Mouse (Mus musculus): ENCODE data around the gene Scp2. TPM values are rescaled to one million over a fixed set of nuclear protein-coding genes. Genes with fewer than 3 reads are reported as not detected.

Gene Scp2
- polyA plus RNA-seq, 1 experiment from 2014 or later, result 203 TPM

DNA sequence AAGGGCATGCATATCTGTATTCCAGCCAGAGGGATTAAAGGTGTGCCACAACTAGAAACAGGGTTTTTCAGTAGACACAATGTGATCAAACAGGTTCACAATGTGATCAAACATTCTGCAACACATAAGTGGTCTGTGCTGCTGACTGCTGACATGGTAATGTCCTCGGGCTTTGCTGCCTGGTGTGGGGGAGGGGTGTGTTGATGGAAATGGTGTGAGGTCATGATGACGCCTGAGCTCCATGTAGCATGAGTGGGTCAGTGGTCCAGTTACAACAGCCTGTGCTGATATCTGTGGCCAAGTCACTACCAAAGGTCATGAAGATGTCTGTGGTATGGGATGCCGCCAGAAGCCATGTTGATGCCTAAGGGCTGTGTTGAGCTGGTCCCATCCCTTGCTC is 14.3 kb downstream of the Scp2 start:
- WGBS, result 86% methylated on average over 3 of the region's 3 CpGs
- H3K4me2 ChIP-seq, result no peak overlapping the region
- ATAC-seq (ENCODE audit: low FRiP score), result no peak
- no peak overlapping the region for H3K9ac ChIP-seq
- H3K4me3 ChIP-seq (replicated peaks), result no peak overlapping the region
- no peaks in the 10 kb centered on the region for H3K27me3 ChIP-seq
- no peak overlapping the region for H3K27ac ChIP-seq
- H3K9me3 ChIP-seq, result no peaks in the 10 kb centered on the region
- no peaks in the 10 kb centered on the region for H3K36me3 ChIP-seq (replicated peaks)
- no peaks in the 10 kb centered on the region for H3K4me1 ChIP-seq

DNA sequence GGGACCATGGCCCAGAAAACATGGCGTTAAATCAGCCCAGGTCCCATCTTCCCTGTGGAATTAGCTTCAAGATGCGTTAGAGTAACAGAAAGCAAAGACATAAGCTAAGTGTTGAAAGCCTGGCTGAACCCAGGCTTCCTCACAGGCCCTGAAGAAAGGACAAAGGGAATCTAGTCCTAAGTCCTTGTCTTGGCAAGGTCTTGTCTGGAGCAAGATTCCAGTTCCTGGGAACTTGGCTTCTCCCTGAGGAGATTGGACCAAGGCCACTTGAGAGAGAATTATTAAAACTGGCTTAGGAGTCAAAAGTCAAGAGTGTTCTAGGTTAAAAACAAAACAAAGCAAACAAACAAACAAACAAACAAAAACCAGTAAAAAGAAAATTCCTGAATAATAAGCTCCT is 16.5 kb downstream of the Scp2 start:
- Histone ChIP-seq H3K4me1 (no peaks in the 10 kb centered on the region), H3K9me3 (no peaks in the 10 kb centered on the region), H3K27me3 (no peaks in the 10 kb centered on the region), H3K36me3 (replicated peaks) (no peaks in the 10 kb centered on the region), H3K4me3 (replicated peaks) (no peak overlapping the region), H3K27ac (no peak overlapping the region), H3K4me2 (no peak overlapping the region), H3K9ac (no peak overlapping the region)
- WGBS, result 95% methylated on average over 2 of the region's 2 CpGs
- no peak for ATAC-seq (ENCODE audit: low FRiP score)

DNA sequence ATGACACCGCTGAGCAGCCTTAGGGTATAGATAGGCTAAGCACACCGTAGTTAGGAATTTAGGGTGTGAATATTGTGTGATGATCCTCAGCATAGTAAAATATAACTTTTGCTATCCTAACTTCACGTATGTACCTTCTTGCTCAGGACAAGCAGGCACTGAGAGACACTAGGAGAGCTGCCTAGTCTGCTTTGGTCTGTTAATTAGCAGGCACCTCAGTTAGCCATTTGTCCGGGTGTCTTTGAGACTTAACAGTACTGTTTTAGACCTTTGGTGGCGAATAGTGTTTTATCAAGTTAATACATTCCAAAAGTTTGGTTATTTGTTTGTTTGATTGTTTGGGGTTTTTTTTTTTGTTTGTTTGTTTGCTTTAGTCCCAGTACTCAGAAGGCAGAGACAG is 17.3 kb downstream of the Scp2 start:
- no peak overlapping the region for H3K4me3 ChIP-seq (replicated peaks)
- ATAC-seq (ENCODE audit: low FRiP score), result no peak
- no peaks in the 10 kb centered on the region for H3K27me3 ChIP-seq
- H3K36me3 ChIP-seq (replicated peaks), result no peaks in the 10 kb centered on the region
- no peak overlapping the region for H3K9ac ChIP-seq
- H3K4me1 ChIP-seq, result no peaks in the 10 kb centered on the region
- H3K4me2 ChIP-seq, result no peak overlapping the region
- no peak overlapping the region for H3K27ac ChIP-seq
- H3K9me3 ChIP-seq, result no peaks in the 10 kb centered on the region
- WGBS, result 87% methylated on average over 5 of the region's 5 CpGs

DNA sequence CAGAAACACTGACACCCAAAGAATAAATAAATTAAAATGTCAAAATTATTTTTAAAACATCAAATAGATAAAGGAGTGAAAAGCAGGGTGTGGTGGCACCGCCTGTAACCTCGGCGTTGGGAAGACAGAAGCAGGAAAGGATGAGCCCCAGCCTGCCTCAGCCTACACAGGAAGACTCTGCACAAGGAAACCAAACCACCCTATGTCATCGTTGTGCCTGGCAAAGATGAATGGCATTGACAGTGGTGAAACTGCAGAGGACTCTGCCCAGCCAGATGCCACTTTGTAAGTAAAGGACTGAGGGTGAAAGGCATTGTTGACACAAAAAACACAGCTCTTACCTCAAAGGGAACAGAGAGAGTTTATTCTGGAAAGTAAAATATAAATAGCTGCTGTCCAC is 18.5 kb downstream of the Scp2 start:
- H3K4me2 ChIP-seq, result no peak overlapping the region

DNA sequence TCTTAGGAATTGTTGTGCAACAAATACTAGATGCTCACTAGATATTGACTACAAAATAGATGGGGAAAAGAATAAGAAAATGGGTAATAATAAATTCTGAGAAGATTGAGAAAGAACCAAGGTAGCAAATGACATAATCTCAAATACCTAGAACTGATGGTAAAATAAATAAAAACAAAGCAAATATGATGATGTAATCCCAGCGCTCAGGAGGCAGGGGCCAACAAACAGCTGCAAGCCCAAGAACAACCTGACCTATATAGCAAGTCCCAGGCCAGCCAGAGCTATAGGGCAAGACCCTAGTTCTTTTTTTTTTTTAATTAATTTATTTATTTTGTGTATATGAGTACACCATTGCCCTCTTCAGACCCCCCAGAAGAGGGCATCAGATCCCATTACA is 20.7 kb downstream of the Scp2 start:
- no peaks in the 10 kb centered on the region for H3K27me3 ChIP-seq
- WGBS, result 93% methylated on average over 1 of the region's 1 CpGs

More for the DNA sequence above, 18.5 kb downstream of the Scp2 start:
- Histone ChIP-seq H3K4me1 (no peaks in the 10 kb centered on the region), H3K27ac (no peak overlapping the region), H3K27me3 (no peaks in the 10 kb centered on the region), H3K4me3 (replicated peaks) (no peak overlapping the region), H3K36me3 (replicated peaks) (no peaks in the 10 kb centered on the region), H3K9ac (no peak overlapping the region), H3K9me3 (no peaks in the 10 kb centered on the region)
- no peak for ATAC-seq (ENCODE audit: low FRiP score)
- 90% methylated on average over 4 of the region's 4 CpGs for WGBS

DNA sequence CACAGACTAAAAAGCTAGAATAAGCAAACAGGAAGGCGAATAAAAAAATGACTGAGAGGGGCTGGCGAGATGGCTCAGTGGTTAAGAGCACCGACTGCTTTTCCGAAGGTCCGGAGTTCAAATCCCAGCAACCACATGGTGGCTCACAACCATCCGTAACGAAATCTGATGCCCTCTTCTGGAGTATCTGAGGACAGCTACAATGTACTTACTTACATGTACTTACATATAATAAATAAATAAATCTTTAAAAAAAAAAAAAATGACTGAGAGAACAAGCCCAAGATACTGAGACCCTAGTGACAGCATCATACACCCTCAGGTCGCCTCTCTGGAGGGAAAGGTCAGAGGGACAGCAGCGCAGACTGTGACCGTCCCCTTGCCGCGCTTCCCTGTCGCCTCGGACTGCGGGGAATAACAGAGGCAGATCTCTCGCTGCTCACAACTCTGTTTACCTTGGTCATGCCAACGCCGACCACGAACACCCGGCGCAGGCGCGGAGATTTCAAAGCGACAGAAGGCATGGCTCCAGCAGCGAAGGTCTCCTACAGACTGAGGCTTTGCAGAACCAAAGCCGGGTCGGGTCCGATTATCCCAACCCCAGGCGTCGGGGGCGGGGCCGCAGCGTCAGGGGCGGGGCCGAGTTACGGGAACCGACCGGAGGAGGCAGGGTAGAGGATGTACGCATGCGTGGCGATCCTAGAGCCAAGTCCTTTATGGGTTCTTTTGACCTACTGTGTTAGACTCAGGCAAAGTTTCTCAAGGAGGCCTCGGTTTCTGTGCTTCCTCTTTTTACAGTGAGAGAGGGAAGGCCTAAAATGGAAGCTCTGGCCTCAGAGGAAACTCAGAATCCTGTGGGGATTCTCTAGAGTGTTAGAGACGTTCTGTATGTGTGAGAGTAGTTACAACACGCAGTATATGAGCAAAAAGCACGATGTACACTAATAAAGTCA is 26.6 kb downstream of the Scp2 start:
- 17% methylated on average over 45 of the region's 45 CpGs for WGBS
- peak overlapping the region; percentile 64 for H3K4me3 ChIP-seq (replicated peaks)
- H3K4me1 ChIP-seq, result no peaks in the 10 kb centered on the region
- H3K36me3 ChIP-seq (replicated peaks), result no peaks in the 10 kb centered on the region
- H3K27me3 ChIP-seq, result no peaks in the 10 kb centered on the region
- H3K4me2 ChIP-seq, result peak overlapping the region; percentile 55
- peak; percentile 94 for ATAC-seq (ENCODE audit: low FRiP score)
- H3K27ac ChIP-seq, result peak overlapping the region; percentile 61
- no peaks in the 10 kb centered on the region for H3K9me3 ChIP-seq
- peak overlapping the region; percentile 62 for H3K9ac ChIP-seq

More for the DNA sequence above, 20.7 kb downstream of the Scp2 start:
- ATAC-seq (ENCODE audit: low FRiP score), result no peak
- Histone ChIP-seq H3K36me3 (replicated peaks) (no peaks in the 10 kb centered on the region), H3K4me2 (no peak overlapping the region), H3K9ac (no peak overlapping the region), H3K27ac (no peak overlapping the region), H3K4me3 (replicated peaks) (no peak overlapping the region), H3K4me1 (no peaks in the 10 kb centered on the region), H3K9me3 (no peaks in the 10 kb centered on the region)

DNA sequence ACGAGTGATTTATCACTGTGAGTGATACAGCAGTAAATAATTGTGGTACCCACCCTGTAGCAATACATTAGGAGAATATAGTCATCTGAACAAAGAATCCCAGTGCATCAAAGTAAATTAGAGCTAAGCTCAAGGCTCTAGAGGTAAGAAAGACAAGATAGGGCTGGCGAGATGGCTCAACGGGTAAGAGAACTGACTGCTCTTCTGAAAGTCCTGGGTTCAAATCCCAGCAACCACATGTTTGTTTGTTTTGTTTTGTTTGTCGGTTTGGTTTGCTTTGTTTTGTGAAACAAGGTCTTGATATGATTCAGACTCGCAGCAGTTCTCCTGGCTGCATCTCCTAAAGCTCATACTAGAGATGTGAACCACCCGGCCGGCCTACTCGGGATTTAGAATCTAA is 27.3 kb downstream of the Scp2 start:
- WGBS, result 89% methylated on average over 8 of the region's 8 CpGs
- Histone ChIP-seq H3K4me2 (no peak overlapping the region), H3K27ac (no peak overlapping the region), H3K4me1 (no peaks in the 10 kb centered on the region), H3K36me3 (replicated peaks) (no peaks in the 10 kb centered on the region), H3K27me3 (no peaks in the 10 kb centered on the region), H3K4me3 (replicated peaks) (no peak overlapping the region), H3K9me3 (no peaks in the 10 kb centered on the region), H3K9ac (no peak overlapping the region)
- ATAC-seq (ENCODE audit: low FRiP score), result no peak

DNA sequence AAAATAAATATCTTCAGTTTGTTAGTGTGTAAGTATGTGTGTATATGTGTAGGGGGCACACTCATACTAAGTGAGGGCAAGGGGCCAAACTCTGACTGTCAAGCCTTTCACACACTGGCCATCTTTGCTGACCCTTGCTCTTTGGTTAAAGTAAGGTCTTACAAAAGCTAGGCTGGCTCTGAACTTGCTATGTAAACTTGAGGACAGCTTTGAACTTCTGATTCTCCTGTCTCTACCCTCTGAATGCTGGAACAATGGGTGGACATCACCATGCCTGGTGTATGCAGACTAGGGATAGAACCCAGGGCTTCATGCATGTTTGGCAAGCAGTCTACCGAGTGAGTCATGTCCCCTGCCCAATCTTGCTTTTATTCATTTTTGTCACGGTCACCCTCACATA is 28.3 kb downstream of the Scp2 start:
- 91% methylated on average over 2 of the region's 2 CpGs for WGBS
- Histone ChIP-seq H3K36me3 (replicated peaks) (0 out of 2 replicates have a peak, but pooled peaks cover 4% of the 10 kb centered on the region), H3K4me1 (no peaks in the 10 kb centered on the region), H3K9ac (no peak overlapping the region), H3K4me2 (no peak overlapping the region), H3K27me3 (no peaks in the 10 kb centered on the region), H3K27ac (no peak overlapping the region), H3K4me3 (replicated peaks) (no peak overlapping the region), H3K9me3 (no peaks in the 10 kb centered on the region)
- no peak for ATAC-seq (ENCODE audit: low FRiP score)

DNA sequence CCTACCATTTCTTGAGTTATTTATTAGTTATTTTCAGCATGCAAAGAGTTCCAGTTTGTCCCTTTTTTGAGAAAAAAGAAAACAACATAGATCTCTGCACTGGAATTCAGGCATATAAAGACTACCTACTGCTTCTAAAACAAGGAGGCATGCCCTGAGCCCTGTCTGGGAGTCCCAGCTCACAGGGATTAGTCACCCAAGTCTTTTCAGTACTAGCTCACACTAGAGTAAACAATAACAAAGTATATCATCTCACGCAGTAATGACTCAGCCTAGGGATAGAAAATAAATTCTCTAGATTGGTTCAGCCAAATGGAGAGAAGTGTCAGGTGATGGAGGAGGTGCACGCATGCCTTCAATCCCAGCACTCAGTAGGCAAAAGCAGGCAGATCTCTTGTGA is 34.1 kb downstream of the Scp2 start:
- Histone ChIP-seq H3K27ac (no peak overlapping the region), H3K27me3 (no peaks in the 10 kb centered on the region), H3K36me3 (replicated peaks) (0 out of 2 replicates have a peak, but pooled peaks cover 4% of the 10 kb centered on the region), H3K9ac (no peak overlapping the region), H3K4me2 (no peak overlapping the region), H3K9me3 (no peaks in the 10 kb centered on the region), H3K4me3 (replicated peaks) (no peak overlapping the region), H3K4me1 (no peaks in the 10 kb centered on the region)
- WGBS, result 51% methylated on average over 2 of the region's 2 CpGs
- ATAC-seq (ENCODE audit: low FRiP score), result no peak

DNA sequence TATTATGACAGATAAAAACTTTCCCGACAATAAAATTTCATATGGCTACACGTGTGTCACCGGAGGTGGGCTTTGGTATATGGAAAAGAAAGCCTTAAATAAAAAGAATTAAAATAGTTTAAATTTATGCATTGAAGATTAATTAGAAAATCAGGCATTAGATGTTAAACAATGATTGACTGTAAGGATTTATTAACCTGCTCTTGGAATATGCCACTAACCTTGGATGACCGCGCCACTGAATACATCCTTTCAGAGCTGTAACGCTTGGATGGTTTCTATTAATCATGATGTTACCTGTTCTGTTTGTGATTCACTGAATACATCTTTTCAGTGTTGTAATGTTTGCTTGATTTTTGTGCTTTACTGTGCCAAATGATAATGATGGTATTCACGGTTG is 35.1 kb downstream of the Scp2 start:
- 0 out of 2 replicates have a peak, but pooled peaks cover 4% of the 10 kb centered on the region for H3K36me3 ChIP-seq (replicated peaks)
- ATAC-seq (ENCODE audit: low FRiP score), result no peak
- WGBS, result 95% methylated on average over 7 of the region's 7 CpGs
- no peaks in the 10 kb centered on the region for H3K27me3 ChIP-seq
- no peak overlapping the region for H3K4me3 ChIP-seq (replicated peaks)
- no peak overlapping the region for H3K4me2 ChIP-seq
- no peaks in the 10 kb centered on the region for H3K4me1 ChIP-seq
- no peak overlapping the region for H3K9ac ChIP-seq
- no peaks in the 10 kb centered on the region for H3K9me3 ChIP-seq
- H3K27ac ChIP-seq, result no peak overlapping the region

DNA sequence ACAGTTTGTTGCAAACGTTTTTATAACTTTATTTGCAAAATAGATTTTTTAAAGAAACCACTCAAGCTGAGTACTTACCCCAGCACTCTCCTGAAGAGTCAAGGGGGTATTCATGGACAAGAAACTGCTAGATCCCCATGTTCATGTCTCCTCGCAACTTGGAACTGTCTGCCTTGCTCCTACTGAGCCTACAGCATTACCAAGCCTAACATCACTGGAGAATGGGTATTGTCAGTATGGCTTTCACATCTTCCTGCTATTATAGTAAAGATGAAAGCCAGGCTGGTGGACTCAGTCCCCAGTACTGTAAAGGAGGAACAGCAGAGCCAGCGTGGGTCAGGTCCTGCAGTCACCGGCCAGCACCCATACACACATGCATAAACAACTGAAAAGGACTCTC is 48.5 kb downstream of the Scp2 start, which contains the start of gene Podn:
Gene Podn, minus strand, starts transcription at position 101 of the 400 bp plus-strand sequence.
- Histone ChIP-seq H3K27me3 (no peaks in the 10 kb centered on the region), H3K4me2 (no peak within 1 kb of the TSS), H3K9me3 (no peaks in the 10 kb centered on the region), H3K4me1 (no peaks in the 10 kb centered on the region), H3K4me3 (replicated peaks) (no peak within 1 kb of the TSS), H3K9ac (no peak within 1 kb of the TSS), H3K27ac (no peak within 1 kb of the TSS), H3K36me3 (replicated peaks) (no peaks in the 10 kb centered on the region; the same call in 1 of the 2 replicates)
- ATAC-seq (ENCODE audit: low FRiP score), result no peak
- WGBS, result 89% methylated on average over 4 of the region's 4 CpGs

DNA sequence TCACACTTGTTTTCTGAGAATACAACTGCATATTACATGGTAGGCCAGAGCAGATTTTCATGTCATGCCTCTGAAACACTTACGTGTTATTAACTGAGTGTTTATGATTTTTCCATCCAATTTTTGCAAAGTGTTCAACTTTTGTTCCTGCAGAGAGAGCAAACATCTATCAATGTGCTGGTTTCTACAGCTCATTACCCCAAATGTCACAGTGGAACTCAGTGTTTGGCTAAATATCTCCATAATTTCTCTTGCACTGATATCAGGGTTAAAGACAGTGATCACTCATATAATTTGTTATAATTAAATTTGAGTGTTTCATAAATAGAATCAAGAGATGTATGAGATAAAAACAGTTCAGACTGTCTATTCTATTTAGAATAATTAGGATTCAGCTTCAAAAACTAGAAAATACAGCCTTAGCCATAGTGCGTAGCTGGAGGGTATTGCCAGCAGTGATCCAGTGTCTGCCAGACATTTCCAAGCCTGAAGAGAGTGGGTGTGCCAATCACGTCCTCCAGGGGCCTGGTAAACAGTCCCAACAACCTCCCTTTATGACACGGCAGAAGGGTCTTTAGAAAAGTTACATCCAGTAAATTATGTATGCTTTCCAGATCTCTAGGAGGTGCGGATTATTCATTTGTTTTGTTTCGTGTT is 51.9 kb downstream of the Scp2 start:
- 91% methylated on average over 6 of the region's 6 CpGs for WGBS
- ATAC-seq (ENCODE audit: low FRiP score), result no peak

More for the DNA sequence above, 51.9 kb downstream of the Scp2 start:
- no peaks in the 10 kb centered on the region for H3K27me3 ChIP-seq
- no peaks in the 10 kb centered on the region for H3K9me3 ChIP-seq
- no peaks in the 10 kb centered on the region; the same call in 1 of the 2 replicates for H3K36me3 ChIP-seq (replicated peaks)
- no peak overlapping the region for H3K4me2 ChIP-seq
- no peak overlapping the region for H3K4me3 ChIP-seq (replicated peaks)
- no peaks in the 10 kb centered on the region for H3K4me1 ChIP-seq
- H3K27ac ChIP-seq, result no peak overlapping the region
- H3K9ac ChIP-seq, result no peak overlapping the region
